Mouse (Mus musculus): ENCODE results near the gene Wdfy2. TPM values are rescaled to one million over a fixed set of nuclear protein-coding genes. Genes with fewer than 3 reads are reported as not detected.

Wdfy2 gene
- total RNA-seq, 2 experiments from 2014 or later: 3.3 to 5.9 TPM

DNA sequence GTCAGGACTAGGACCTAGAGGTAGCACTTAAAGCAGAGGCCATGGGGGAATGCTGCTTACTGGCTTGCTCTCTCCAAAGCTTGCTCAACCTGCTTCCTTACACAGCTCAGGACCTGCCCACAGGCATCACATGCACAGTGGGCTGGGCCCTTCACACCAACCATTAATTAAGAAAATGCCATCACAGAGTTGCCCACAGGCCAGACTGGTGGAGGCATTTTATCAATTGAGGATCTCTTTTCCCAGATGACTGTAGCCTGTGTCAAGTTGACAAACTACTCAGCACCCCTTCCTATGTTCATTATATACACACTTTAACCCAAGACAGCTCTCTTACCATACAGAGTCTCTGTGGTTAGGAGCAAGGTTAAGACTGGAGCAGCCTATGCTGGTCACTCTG, 4.2 kb downstream of the Wdfy2 start:
- ATAC-seq (replicated peaks; ENCODE audit: low FRiP score, poor library complexity, severe bottlenecking): no peak

DNA sequence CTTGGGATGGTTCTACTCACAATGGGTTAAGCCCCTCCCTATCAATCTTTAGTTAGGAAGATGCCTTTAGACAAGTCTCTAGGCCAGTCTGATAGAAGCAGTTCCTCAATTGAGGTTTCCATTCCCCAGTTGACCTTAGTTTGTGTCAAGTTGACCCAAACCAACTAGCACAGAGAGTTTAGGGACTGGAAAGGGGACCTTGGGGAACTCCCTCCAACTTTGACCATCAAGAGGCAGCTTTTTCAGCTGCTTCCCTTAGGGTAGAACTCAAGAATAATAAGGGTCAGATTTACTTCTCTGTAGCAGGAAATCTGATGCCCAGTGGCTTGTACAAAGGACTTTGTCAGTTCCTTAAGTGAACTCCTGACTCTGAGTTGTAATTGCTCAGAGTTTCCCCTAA, 5.0 kb downstream of the Wdfy2 start:
- ATAC-seq (replicated peaks; ENCODE audit: low FRiP score, poor library complexity, severe bottlenecking): no peak

DNA sequence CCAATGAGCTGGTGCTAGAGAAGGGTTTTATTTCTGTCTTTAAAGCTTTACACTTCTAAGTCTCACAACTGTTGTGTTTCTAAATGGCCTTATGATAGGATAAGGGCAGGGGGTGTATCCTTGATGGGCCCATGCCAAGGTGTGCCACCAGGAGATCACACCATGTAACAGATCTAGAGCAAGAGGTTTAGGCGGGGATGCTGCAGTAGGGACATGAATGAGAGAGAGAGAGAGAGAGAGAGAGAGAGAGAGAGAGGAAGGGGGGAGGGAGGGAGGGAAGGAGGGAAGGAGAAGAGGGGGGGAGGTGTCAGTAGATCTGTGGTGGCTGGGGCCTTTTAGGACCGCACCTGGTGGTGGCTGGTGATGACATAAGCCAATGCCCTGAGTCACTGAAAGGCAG, 5.5 kb downstream of the Wdfy2 start:
- ATAC-seq (replicated peaks; ENCODE audit: low FRiP score, poor library complexity, severe bottlenecking): no peak

DNA sequence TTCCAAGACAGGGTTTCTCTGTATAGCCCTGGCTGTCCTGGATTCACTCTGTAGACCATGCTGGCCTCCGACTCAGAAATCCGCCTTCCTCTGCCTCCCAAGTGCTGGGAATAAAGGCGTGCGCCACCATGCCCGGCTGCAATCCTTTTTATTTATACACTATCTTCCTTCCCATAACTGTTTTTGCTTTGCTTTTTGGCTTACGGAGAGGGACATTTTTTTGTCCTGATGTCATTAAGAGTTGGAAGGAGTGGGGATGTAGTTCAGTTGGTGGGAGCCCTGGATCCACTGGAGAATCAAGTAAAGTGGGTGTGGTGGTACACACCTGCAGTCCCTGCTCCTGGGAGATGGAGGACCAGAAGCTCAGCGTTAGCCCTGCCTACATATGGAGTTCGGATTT, 6.7 kb downstream of the Wdfy2 start:
- no peak for ATAC-seq (replicated peaks; ENCODE audit: low FRiP score, poor library complexity, severe bottlenecking)

DNA sequence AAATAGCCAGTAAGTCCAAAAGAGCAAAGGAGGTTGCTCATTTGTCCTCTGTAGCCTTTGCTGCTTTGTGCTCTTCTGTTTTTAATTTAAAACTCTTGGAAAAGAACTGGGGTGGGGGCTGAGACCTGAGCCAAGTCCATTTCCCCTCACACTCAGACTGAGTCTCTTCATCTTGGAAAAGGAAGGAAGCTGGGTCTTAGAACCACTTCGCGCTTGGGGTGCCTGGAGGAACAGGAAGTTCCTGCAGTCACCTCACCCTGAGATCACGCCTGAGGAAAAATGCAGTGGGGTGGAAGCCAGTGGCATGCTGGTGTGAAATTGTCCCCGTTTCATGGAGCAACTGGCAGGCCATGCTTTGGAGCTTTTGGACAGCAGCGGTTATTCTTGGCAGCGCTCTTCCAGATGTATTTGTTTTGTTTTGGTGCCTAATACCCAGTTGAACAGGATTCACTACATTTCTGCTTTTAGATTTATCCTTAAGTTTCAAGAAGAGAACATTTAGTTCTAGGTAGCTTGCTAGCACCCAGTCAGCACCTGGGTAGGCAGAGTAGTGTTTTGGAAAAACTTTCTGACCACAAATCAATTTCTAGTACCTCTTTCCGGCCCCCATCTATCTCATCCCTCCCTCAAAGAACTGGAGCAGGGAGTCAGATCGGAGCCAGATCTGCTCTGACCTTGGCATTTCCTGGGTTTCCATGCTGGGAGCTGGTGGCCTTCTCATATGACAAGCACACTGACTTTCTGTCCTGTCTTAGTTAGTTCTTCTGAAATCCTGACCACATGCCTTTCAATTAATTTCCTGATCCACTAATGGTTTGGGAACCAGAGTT, 7.7 kb downstream of the Wdfy2 start:
- no peak for ATAC-seq (replicated peaks; ENCODE audit: low FRiP score, poor library complexity, severe bottlenecking)

DNA sequence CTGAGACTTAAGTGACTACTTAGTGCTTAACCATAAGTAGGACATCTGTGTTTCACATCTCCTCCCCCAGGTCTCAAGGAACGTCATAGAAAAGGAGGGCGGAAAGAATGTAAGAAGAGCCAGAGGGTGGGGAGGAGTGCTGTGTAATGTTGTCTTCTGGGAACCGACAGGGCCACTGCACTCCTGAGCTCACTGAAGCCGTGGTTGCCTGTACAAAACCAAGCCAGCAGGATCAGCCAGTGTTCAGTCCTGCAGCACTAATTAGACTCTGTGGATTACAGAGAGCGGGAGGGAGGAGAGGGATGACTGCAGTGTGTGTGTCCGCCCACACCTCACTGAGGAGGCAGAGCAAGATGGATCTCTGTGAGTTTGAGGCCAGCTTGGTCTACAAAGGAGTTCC, 13.5 kb downstream of the Wdfy2 start:
- ATAC-seq (replicated peaks; ENCODE audit: low FRiP score, poor library complexity, severe bottlenecking): no peak

DNA sequence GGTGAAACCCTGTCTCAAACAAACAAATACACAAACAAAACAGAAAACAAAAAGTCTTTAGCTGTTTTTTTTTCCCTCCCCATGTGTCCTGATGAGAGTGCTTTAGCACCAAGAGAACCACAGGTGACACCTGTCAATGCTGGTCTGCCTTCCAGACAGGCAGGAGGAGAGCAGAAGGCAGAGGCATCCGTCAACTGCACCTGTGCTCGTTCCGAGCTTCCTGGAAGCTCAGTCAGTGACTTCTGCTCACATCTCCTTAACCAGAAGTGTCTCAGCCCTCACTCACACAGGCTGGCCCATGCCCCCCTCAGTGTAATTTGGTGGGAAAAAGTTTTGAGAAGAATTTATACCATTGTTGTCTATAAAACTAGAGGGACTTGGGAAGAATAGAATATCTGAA, 15.4 kb downstream of the Wdfy2 start:
- no peak for ATAC-seq (replicated peaks; ENCODE audit: low FRiP score, poor library complexity, severe bottlenecking)

DNA sequence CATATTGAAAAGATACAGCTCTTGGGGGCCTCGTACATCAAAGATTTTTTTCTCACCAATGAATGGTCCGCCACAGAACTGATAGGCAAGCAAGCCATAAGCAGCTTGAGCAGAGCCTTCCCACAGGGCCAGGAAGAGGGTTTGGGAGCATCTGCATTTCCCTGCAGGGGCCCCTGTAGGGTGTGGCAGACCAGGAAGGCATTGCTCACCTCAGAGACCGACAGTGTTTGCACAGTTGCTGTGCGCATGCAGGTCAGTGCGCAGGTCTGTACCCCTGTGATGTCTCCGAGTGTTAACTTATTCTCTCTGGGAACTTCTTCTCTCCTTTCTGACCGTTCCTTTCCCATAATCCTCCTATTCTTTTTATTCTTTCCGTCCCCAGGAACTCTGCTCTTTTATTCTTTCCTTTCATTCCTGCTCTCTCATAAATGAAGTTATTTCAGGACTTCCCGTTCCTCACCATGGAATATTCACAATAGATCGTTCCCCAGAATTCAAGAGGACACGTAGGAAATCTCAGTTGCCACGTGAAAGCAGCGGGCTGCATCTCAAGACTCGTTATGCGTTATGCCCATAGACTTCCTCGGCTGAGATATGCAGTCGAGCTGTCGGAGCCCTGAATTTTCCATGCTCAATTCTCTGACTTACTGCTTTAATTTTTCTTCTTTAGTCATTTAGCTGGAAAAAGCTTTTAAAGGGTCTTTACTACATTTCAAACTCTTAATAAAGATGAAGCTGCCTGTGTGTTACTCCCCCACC, 17.8 kb downstream of the Wdfy2 start:
- no peak for ATAC-seq (replicated peaks; ENCODE audit: low FRiP score, poor library complexity, severe bottlenecking)

DNA sequence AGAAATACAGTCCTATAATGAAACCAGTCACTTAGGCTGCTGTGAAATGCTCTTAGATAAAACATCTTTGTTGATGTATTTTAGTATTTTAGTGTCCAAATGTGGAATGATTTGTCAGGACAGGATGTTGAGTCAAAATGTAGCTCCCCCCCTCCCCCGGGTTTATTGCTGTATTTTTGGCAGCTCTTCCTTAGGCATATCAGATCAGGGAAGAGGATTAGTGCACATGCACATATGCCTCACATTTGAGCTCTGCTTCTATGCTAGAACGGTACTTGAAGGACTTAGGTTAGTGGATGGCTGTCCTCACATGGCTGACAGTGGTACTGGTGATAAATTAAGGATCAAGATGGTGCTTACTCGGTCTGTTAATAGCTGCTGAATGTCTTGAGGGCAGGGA, 18.4 kb downstream of the Wdfy2 start:
- no peak for ATAC-seq (replicated peaks; ENCODE audit: low FRiP score, poor library complexity, severe bottlenecking)

DNA sequence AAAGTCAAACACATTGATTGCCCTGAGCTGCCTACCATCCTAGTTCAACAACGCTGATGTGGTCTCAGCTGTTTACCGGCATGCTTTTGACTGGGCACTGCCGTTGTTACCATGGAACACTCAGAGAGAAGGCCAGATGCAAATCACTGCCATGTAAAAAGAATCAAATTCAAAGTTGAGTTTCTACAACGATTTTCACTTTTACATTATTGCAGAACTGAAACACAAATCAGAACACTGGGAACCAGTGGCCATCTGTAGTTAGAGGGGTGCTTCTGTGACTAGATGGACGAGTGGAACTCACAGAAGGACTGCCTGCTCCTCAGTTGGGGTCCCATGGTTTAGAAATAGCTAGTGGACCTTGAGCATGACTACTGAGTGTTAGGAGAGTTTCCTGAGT, 19.0 kb downstream of the Wdfy2 start:
- ATAC-seq (replicated peaks; ENCODE audit: low FRiP score, poor library complexity, severe bottlenecking): no peak

DNA sequence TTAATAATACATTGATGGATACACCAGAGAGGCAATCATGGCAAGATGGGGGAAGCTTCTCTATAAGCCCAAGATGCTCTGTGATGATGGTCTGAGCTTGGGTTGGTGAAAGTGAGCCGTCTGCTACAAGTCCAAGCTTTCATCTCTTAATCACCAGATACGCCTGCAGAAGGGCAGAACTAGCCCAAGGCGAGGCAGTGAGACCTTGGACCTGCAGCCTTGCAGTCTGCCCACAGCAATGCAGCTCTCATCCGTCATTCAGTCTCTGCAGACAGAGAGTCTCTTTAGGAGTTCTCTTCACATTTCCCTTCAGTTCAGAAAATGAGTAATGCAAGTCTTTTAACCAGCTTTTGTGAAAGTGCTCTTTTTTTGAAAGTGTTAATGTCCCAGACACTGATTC, 20.4 kb downstream of the Wdfy2 start:
- ATAC-seq (replicated peaks; ENCODE audit: low FRiP score, poor library complexity, severe bottlenecking): no peak

DNA sequence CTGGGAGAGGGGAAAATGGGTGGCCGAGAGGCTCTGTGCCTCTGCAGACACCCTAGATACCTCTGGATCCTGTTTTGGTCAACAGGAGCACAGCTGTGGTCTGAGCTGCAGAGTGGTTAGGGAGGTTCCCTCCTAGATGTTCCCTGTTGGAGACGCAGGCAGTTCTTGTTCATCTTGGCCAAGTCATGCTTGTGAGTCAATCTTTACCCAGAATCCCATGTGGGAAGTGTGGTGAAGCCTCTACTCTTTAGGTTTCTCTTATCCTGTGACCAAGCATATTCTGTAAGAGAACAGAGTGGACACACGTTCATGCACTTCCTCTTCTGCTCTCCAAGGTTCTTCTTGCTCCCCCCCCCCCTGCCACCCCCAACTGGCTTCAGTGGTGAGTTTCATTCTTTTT, 20.8 kb downstream of the Wdfy2 start:
- ATAC-seq (replicated peaks; ENCODE audit: low FRiP score, poor library complexity, severe bottlenecking): no peak

DNA sequence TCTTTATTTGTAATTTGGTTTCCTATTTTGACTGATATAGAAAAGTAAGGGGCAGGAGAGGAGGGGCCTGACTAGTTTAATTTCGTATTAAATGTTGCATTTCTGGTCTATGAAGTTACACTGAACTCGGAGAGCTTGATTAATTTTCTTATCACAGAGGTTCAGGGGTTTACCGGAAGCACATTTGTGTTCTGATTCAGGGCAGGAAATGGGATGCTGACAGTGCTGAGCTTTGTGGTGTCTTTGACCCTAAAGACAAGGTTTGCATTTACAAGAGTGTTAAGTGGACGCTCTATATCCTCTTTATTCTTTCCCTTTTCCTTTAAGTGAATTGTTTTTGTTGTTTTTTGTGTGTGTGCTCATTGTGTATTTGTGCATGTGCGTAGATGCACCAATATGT, 25.1 kb downstream of the Wdfy2 start:
- ATAC-seq (replicated peaks; ENCODE audit: low FRiP score, poor library complexity, severe bottlenecking): no peak

DNA sequence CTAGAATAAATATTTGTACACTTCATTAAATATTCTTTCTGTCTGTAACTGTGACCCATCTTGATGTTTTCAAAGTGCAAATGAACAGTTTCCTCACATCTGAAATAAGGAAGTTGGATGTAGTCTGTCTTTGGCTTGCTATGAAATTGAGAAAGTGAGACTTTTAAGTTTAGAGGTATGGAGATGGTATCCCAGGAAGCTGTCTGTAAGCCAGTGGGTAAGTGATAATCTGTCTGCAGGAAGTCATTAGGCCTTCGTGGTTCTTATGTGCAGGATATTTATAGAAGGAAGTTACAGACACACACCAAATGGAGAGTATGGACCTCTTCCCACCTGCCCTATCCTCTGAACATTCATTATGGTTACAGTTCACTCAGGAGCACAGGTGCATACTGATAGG, 26.8 kb downstream of the Wdfy2 start:
- ATAC-seq (replicated peaks; ENCODE audit: low FRiP score, poor library complexity, severe bottlenecking): no peak

DNA sequence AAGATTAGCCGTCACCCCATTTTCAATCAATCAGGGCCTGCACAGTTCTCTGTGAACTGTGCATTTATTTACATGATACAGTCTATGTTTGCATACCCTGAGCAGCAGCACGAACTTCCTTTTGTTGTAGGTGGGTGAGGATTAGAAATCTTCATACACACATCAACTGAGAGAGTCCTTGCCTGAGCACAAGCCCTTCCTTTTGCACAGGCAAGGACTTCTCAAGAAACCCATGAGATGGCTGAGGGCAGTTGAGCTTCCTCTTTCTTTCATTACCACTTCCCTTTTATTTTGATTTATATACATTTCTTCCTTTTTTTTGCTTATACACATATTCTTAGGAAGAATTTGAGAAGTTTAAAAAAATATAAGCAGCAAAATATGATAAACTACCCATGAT, 27.9 kb downstream of the Wdfy2 start:
- no peak for ATAC-seq (replicated peaks; ENCODE audit: low FRiP score, poor library complexity, severe bottlenecking)

DNA sequence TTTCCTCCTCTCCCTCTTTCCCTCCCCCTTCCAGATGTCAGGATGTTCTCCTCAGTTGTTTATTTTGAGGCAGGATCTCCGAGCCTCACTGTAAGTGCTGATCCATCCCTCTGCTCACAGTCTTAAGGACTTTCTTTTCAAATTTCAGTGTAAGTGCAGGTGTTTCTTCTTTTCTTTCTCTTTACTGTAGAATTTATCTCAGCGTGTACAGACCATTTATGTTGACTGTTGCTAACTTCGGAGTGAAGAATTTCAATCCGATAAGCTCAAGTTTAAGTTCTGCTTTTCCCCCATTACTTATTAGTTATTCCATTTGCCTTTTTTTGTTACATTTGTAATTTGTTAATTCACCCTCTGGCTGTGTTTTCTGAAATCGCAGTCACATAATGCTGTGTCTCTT, 29.6 kb downstream of the Wdfy2 start:
- no peak for ATAC-seq (replicated peaks; ENCODE audit: low FRiP score, poor library complexity, severe bottlenecking)

DNA sequence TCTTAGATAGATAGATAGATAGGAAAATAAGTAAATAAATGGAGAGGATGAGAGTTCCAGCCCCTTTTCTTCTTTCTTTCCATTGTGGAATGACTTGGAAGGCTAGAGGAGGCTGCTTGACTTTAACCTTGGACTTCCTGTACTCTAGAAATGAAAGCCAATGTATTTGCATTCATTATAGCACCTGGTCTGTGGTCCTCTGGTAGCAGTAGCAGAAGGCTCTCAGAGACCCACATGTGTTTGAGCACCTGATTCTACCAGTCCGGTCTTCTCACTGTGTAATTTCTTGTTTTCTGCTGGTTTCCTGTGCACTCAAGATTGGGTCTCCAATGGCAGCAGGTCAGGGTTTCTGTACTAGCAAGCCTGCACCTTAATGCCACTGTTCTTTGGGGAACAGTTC, 30.1 kb downstream of the Wdfy2 start:
- ATAC-seq (replicated peaks; ENCODE audit: low FRiP score, poor library complexity, severe bottlenecking): no peak

DNA sequence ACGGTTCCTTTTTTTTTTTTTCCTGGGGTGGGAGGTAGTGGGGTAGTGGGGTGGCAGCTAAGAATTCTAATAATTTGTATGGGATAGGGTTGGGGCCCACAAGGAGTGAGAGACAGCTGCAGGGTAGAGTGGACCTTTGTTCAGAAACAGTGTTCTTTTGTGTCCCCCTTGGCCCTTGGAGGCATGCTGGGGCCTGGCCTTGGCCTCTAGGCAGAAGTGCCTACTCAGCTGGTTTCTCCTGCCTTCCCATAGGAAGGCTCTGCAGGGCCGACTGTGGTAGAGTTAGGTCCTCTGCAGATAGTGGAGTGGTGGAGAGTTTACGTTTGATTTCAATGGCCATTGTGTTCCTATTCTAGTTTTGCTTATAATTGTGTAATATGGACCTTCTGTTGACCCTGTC, 30.8 kb downstream of the Wdfy2 start:
- ATAC-seq (replicated peaks; ENCODE audit: low FRiP score, poor library complexity, severe bottlenecking): no peak

DNA sequence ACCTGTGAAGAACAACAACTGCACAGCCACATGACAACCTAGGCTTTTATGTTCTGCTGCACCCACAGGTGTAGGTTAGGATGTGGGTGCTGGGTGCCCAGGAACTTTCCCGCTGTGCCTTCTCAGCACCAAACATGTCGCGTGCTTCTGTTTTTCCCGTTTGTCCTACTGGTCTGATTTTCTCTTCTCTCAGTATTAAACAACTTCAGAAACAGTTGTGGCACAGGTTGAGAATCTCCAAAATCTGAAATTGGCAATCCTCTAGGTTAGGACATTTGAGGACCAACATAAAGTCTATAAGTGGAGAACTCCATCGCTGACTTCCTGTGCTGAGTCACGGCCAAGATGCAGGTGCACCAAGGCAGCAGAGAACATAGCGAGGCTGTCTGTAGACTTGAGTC, 32.8 kb downstream of the Wdfy2 start:
- no peak for ATAC-seq (replicated peaks; ENCODE audit: low FRiP score, poor library complexity, severe bottlenecking)

DNA sequence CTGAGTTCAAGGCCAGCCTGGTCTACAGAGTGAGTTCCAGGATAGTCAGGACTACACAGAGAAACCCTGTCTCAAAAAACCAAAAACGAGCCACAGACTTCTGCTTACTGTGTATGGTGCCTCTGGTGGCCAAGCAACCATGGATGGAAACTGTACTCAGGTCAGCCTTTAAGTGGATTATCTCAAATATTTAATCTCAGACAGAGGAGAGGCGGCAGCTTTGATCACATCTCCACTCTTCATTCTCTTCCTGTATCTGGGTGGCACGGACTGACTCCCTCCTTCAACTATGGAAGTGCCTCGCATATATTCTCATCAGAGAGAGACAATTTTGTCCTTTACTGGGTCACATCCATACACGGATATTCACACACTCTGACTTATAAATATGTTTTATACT, 34.0 kb downstream of the Wdfy2 start:
- no peak for ATAC-seq (replicated peaks; ENCODE audit: low FRiP score, poor library complexity, severe bottlenecking)

DNA sequence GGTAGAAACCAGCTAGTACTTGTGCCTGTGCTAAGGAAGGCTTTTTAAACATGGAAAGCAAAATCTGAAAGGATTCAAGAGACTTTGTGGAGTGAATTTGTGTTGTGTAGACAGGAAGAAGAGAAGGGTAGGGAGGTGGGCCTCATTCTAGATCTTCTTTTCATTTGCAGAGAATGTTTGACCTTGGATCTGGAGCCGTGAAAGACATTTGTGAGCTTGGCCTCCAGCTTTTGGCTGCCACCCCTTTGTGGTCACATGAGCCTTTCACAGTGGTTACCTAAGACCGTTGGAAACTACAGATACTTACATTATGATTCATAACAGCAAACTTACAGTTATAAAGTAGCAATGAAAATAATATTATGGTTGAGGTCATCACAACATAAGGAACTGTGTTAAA, 34.5 kb downstream of the Wdfy2 start:
- no peak for ATAC-seq (replicated peaks; ENCODE audit: low FRiP score, poor library complexity, severe bottlenecking)

DNA sequence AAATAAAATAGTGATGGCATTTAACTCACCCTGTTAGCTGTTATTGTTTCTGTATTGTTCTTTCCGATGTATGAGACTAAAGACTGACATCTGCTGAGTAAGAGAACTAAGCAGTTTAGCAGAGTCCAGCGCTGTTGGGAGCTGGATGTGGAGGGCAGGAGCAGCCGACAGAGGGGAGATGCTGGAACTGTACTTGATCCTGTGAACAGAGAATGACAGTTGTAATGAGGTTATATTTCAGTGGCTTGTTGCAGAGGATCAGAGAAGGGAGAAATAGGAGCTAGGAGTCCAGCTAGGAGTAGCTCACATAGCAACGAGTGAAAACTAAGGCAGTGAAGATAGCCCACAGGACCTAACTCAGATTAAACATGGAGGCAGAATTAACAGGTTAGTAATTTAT, 36.3 kb downstream of the Wdfy2 start:
- ATAC-seq (replicated peaks; ENCODE audit: low FRiP score, poor library complexity, severe bottlenecking): no peak

Data from erythroid progenitor cell, adult 5-6 weeks (primary cell).